Mouse (Mus musculus) neural tube, embryonic 15.5 days (tissue): ENCODE measurements around the gene Nedd8. TPM values are rescaled to one million over a fixed set of nuclear protein-coding genes. Genes with fewer than 3 reads are reported as not detected.

Source experiments
- ATAC-seq: fragments of 200-750 bp; cut with Nextera tagmentation; 2 replicates; pipeline ENCODE4 v1.8.0; 2017; ENCODE audit warnings: mild to moderate bottlenecking, moderate TSS enrichment, moderate library complexity; ENCODE audit not compliant: low FRiP score
- H3K27ac ChIP-seq: fragments of 300-500 bp; sonication (generic); replicated peaks from 2 replicates; pipeline ENCODE4 v1.5.1; 2015; ENCODE audit warnings: mild to moderate bottlenecking, inconsistent platforms
- H3K27me3 ChIP-seq: fragments of 300-500 bp; sonication (generic); replicated peaks from 2 replicates; pipeline ENCODE4 v1.6.1; 2015; ENCODE audit warnings: inconsistent platforms
- H3K36me3 ChIP-seq: fragments of 300-500 bp; sonication (generic); 2 replicates; pipeline ENCODE4 v1.6.1; 2015; ENCODE audit warnings: inconsistent platforms
- H3K4me1 ChIP-seq: fragments of 300-500 bp; sonication (generic); 2 replicates; pipeline ENCODE4 v1.6.1; 2015; ENCODE audit warnings: inconsistent platforms
- H3K4me2 ChIP-seq: fragments of 300-500 bp; sonication (generic); 2 replicates; pipeline ENCODE4 v1.6.1; 2015; ENCODE audit warnings: inconsistent platforms, mild to moderate bottlenecking, moderate library complexity
- H3K4me3 ChIP-seq: fragments of 300-500 bp; sonication (generic); replicated peaks from 2 replicates; pipeline ENCODE4 v1.5.1; 2015; ENCODE audit warnings: mild to moderate bottlenecking, inconsistent platforms
- H3K9ac ChIP-seq: fragments of 300-500 bp; sonication (generic); replicated peaks from 2 replicates; pipeline ENCODE4 v1.6.1; 2015; ENCODE audit warnings: mild to moderate bottlenecking, inconsistent platforms
- H3K9me3 ChIP-seq: fragments of 300-500 bp; sonication (generic); replicated peaks from 2 replicates; pipeline ENCODE4 v1.6.1; 2016; ENCODE audit warnings: inconsistent platforms
- WGBS: fragments of 180-500 bp; shearing (Covaris S2); methylation state at CpG from one replicate; pipeline ENCODE4 v1.1.7; 2015; ENCODE audit warnings: mixed read lengths; 5-methylcytosine and 5-hydroxymethylcytosine counted together
- polyA plus RNA-seq: library from polyadenylated mRNA; unstranded; fragments of >200 nt; fragmentation: Nextera tagmentation; extraction: Ambion mirVana; gene quantifications from 2 replicates; pipeline ENCODE4 v1.2.1, GENCODE M21; 2015

Nedd8 gene
- polyA plus RNA-seq, 1 experiment from 2014 or later: 594 TPM

- peak within 1 kb of the TSS; percentile 85 for H3K27ac ChIP-seq
- H3K4me2 ChIP-seq: peak within 1 kb of the TSS; percentile 93
- peak; percentile 88 for ATAC-seq
- H3K27me3 ChIP-seq: no peaks in the 10 kb centered on the region
- WGBS: 1% methylated on average over 28 of the region's 33 CpGs
- H3K9ac ChIP-seq: peak within 1 kb of the TSS; percentile 76
- H3K4me1 ChIP-seq: peaks cover 32% of the 10 kb centered on the region
- H3K9me3 ChIP-seq: no peaks in the 10 kb centered on the region
- H3K36me3 ChIP-seq: peaks cover 69% of the 10 kb centered on the region
- H3K4me3 ChIP-seq: peak within 1 kb of the TSS; percentile 82
Observed at GRCm38 (mm10) chr14:55635523-55636007, 36.4 kb downstream of the Nedd8 start, which contains the start of gene Ipo4. Ipo4 (minus strand) TSS chr14:55635957.

- H3K4me3 ChIP-seq: peak overlapping the region; percentile 82
- 6% methylated on average over 21 of the region's 23 CpGs for WGBS
- H3K27ac ChIP-seq: peak overlapping the region; percentile 85
- peak overlapping the region; percentile 76 for H3K9ac ChIP-seq
- peak; percentile 62 for ATAC-seq
- H3K36me3 ChIP-seq: peaks cover 69% of the 10 kb centered on the region
- peaks cover 28% of the 10 kb centered on the region for H3K4me1 ChIP-seq
- no peaks in the 10 kb centered on the region for H3K9me3 ChIP-seq
- H3K27me3 ChIP-seq: no peaks in the 10 kb centered on the region
- H3K4me2 ChIP-seq: peak overlapping the region; percentile 93
Observed at GRCm38 (mm10) chr14:55634874-55635522, 36.9 kb downstream of the Nedd8 start.

- peaks cover 9% of the 10 kb centered on the region for H3K4me1 ChIP-seq
- H3K9ac ChIP-seq: no peak overlapping the region
- no peaks in the 10 kb centered on the region for H3K9me3 ChIP-seq
- H3K4me3 ChIP-seq: no peak overlapping the region
- H3K4me2 ChIP-seq: no peak overlapping the region
- no peak overlapping the region for H3K27ac ChIP-seq
- no peaks in the 10 kb centered on the region for H3K27me3 ChIP-seq
- peaks cover 96% of the 10 kb centered on the region for H3K36me3 ChIP-seq
- ATAC-seq: no peak
- 59% methylated on average over 5 of the region's 5 CpGs for WGBS
Observed at GRCm38 (mm10) chr14:55629312-55629711, 42.6 kb downstream of the Nedd8 start.

GRCm38 (mm10) chr14:55628077-55628827 is 43.7 kb downstream of the Nedd8 start:
- Histone ChIP-seq H3K9me3 (no peaks in the 10 kb centered on the region), H3K9ac (no peak overlapping the region), H3K4me3 (no peak overlapping the region), H3K4me1 (no peaks in the 10 kb centered on the region), H3K4me2 (no peak overlapping the region), H3K36me3 (peaks cover 90% of the 10 kb centered on the region), H3K27ac (no peak overlapping the region), H3K27me3 (no peaks in the 10 kb centered on the region)
- 81% methylated on average over 27 of the region's 27 CpGs for WGBS
- ATAC-seq: no peak

- H3K27me3 ChIP-seq: no peaks in the 10 kb centered on the region
- peak overlapping the region; percentile 39 for H3K27ac ChIP-seq
- H3K9me3 ChIP-seq: no peaks in the 10 kb centered on the region
- peak; percentile 49; the same call in 1 of the 2 replicates for ATAC-seq
- H3K4me1 ChIP-seq: no peaks in the 10 kb centered on the region
- H3K9ac ChIP-seq: peak overlapping the region; percentile 29; the same call in 1 of the 2 replicates
- peak overlapping the region; percentile 37 for H3K4me3 ChIP-seq
- H3K4me2 ChIP-seq: peak overlapping the region; percentile 45
- WGBS: 57% methylated on average over 22 of the region's 22 CpGs
- no peaks in the 10 kb centered on the region for H3K36me3 ChIP-seq
Observed at GRCm38 (mm10) chr14:55618486-55619195, 53.3 kb downstream of the Nedd8 start.

- Histone ChIP-seq H3K4me3 (peak within 1 kb of the TSS; percentile 37), H3K4me2 (peak within 1 kb of the TSS; percentile 45), H3K27me3 (no peaks in the 10 kb centered on the region), H3K4me1 (no peaks in the 10 kb centered on the region), H3K36me3 (no peaks in the 10 kb centered on the region), H3K9ac (peak within 1 kb of the TSS; percentile 29; the same call in 1 of the 2 replicates), H3K27ac (peak within 1 kb of the TSS; percentile 39), H3K9me3 (no peaks in the 10 kb centered on the region)
- ATAC-seq: peak; percentile 86
- 18% methylated on average over 21 of the region's 21 CpGs for WGBS
Observed at GRCm38 (mm10) chr14:55617822-55618221, 54.1 kb downstream of the Nedd8 start, which contains the start of gene Rec8. Rec8 (plus strand) TSS chr14:55618037.

- no peak overlapping the region for H3K27ac ChIP-seq
- H3K4me2 ChIP-seq: no peak overlapping the region
- H3K9me3 ChIP-seq: no peaks in the 10 kb centered on the region
- no peaks in the 10 kb centered on the region for H3K4me1 ChIP-seq
- no peaks in the 10 kb centered on the region for H3K36me3 ChIP-seq
- no peak overlapping the region for H3K4me3 ChIP-seq
- no peaks in the 10 kb centered on the region for H3K27me3 ChIP-seq
- 84% methylated on average over 2 of the region's 2 CpGs for WGBS
- no peak overlapping the region for H3K9ac ChIP-seq
- ATAC-seq: no peak
Observed at GRCm38 (mm10) chr14:55616844-55617243, 55.1 kb downstream of the Nedd8 start.

GRCm38 (mm10) chr14:55615876-55616275 is 56.0 kb downstream of the Nedd8 start:
- ATAC-seq: no peak
- 59% methylated on average over 2 of the region's 2 CpGs for WGBS

GRCm38 (mm10) chr14:55614565-55615178 is 57.3 kb downstream of the Nedd8 start:
- ATAC-seq: no peak
- WGBS: 80% methylated on average over 7 of the region's 7 CpGs
- H3K36me3 ChIP-seq: peaks cover 10% of the 10 kb centered on the region
- H3K4me3 ChIP-seq: no peak overlapping the region
- H3K9me3 ChIP-seq: no peaks in the 10 kb centered on the region
- no peaks in the 10 kb centered on the region for H3K27me3 ChIP-seq
- H3K4me1 ChIP-seq: no peaks in the 10 kb centered on the region
- H3K27ac ChIP-seq: no peak overlapping the region
- no peak overlapping the region for H3K9ac ChIP-seq
- no peak overlapping the region for H3K4me2 ChIP-seq

More at GRCm38 (mm10) chr14:55615876-55616275, 56.0 kb downstream of the Nedd8 start:
- H3K4me2 ChIP-seq: no peak overlapping the region
- no peaks in the 10 kb centered on the region for H3K9me3 ChIP-seq
- H3K4me3 ChIP-seq: no peak overlapping the region
- no peak overlapping the region for H3K27ac ChIP-seq
- H3K27me3 ChIP-seq: no peaks in the 10 kb centered on the region
- H3K9ac ChIP-seq: no peak overlapping the region
- no peaks in the 10 kb centered on the region for H3K36me3 ChIP-seq
- H3K4me1 ChIP-seq: no peaks in the 10 kb centered on the region

- Histone ChIP-seq H3K4me1 (no peaks in the 10 kb centered on the region), H3K36me3 (peaks cover 23% of the 10 kb centered on the region), H3K9me3 (no peaks in the 10 kb centered on the region), H3K4me2 (no peak overlapping the region), H3K27ac (no peak overlapping the region), H3K4me3 (no peak overlapping the region), H3K27me3 (no peaks in the 10 kb centered on the region), H3K9ac (no peak overlapping the region)
- no peak for ATAC-seq
- WGBS: 80% methylated on average over 6 of the region's 6 CpGs
Observed at GRCm38 (mm10) chr14:55613346-55613745, 58.6 kb downstream of the Nedd8 start.
